Mouse (Mus musculus): ENCODE measurements around the gene Gm47289. TPM values are rescaled to one million over a fixed set of nuclear protein-coding genes. Genes with fewer than 3 reads are reported as not detected.

Gm47289 gene
- polyA plus RNA-seq, 1 experiment from 2014 or later, result not detected

Other genes starting within 250 kb of the Gm47289 start
- 9.8 and 11.1 TPM in 2 replicates for gene Ctdspl, start 232.7 kb upstream of the Gm47289 start, polyA plus RNA-seq (2014; fragmentation: Nextera tagmentation; extraction: Ambion mirVana)
- 3.6 and 5.9 TPM in 2 replicates for gene Vill, start 106.4 kb upstream of the Gm47289 start, polyA plus RNA-seq (2014; fragmentation: Nextera tagmentation; extraction: Ambion mirVana)
- gene Plcd1, start 65.7 kb upstream of the Gm47289 start, polyA plus RNA-seq (2014; fragmentation: Nextera tagmentation; extraction: Ambion mirVana), result 14.7 and 19.9 TPM in 2 replicates
- gene Dlec1, start 56.7 kb upstream of the Gm47289 start, polyA plus RNA-seq (2014; fragmentation: Nextera tagmentation; extraction: Ambion mirVana), result 1.1 and 1.2 TPM in 2 replicates
- 3.1 and 4.8 TPM in 2 replicates for gene Acaa1b, start 2.1 kb upstream of the Gm47289 start, polyA plus RNA-seq (2014; fragmentation: Nextera tagmentation; extraction: Ambion mirVana)
- not detected in 2 replicates for gene Slc22a13, start 49.9 kb downstream of the Gm47289 start, polyA plus RNA-seq (2014; fragmentation: Nextera tagmentation; extraction: Ambion mirVana)
- 16.2 and 17.0 TPM in 2 replicates for gene Oxsr1, start 163.3 kb downstream of the Gm47289 start, polyA plus RNA-seq (2014; fragmentation: Nextera tagmentation; extraction: Ambion mirVana)
- 95.4 and 100 TPM in 2 replicates for gene Acaa1a, start 180.5 kb downstream of the Gm47289 start, polyA plus RNA-seq (2014; fragmentation: Nextera tagmentation; extraction: Ambion mirVana)
- gene Myd88, start 182.2 kb downstream of the Gm47289 start, polyA plus RNA-seq (2014; fragmentation: Nextera tagmentation; extraction: Ambion mirVana), result 2.8 and 6.4 TPM in 2 replicates
- 2.5 and 3.8 TPM in 2 replicates for gene Xylb, start 198.2 kb downstream of the Gm47289 start, polyA plus RNA-seq (2014; fragmentation: Nextera tagmentation; extraction: Ambion mirVana)
- not detected in 2 replicates for gene Slc22a14, start 206.4 kb downstream of the Gm47289 start, polyA plus RNA-seq (2014; fragmentation: Nextera tagmentation; extraction: Ambion mirVana)
- 45.0 and 49.7 TPM in 2 replicates for gene Acvr2b, start 243.0 kb downstream of the Gm47289 start, polyA plus RNA-seq (2014; fragmentation: Nextera tagmentation; extraction: Ambion mirVana)

All from neural tube, embryonic 14.5 days (tissue).